Mouse (Mus musculus) midbrain, postnatal 0 days (tissue): ENCODE data around the gene Exoc4. TPM values are rescaled to one million over a fixed set of nuclear protein-coding genes. Genes with fewer than 3 reads are reported as not detected.

Source experiments
- ATAC-seq: fragments of 200-750 bp; cut with Nextera tagmentation; 2 replicates; pipeline ENCODE4 v1.8.0; 2017; ENCODE audit warnings: moderate number of reproducible peaks, mild to moderate bottlenecking, moderate TSS enrichment, moderate library complexity; ENCODE audit not compliant: low FRiP score
- DNase-seq: peaks from one replicate; pipeline ENCODE4 v3.0.0-alpha.2; 2015; ENCODE audit warnings: low spot score
- H3K27ac ChIP-seq: fragments of 300-500 bp; sonication (generic); 2 replicates; pipeline ENCODE4 v1.5.1; 2014; ENCODE audit warnings: low read depth, mild to moderate bottlenecking, low read length, mixed read lengths
- H3K27me3 ChIP-seq: fragments of 300-500 bp; sonication (generic); 2 replicates; pipeline ENCODE4 v1.6.1; 2014; ENCODE audit warnings: low read length, control low read depth, mixed read lengths; ENCODE audit not compliant: insufficient read depth
- H3K36me3 ChIP-seq: fragments of 300-500 bp; sonication (generic); 2 replicates; pipeline ENCODE4 v1.6.1; 2014; ENCODE audit warnings: low read length, control low read depth, mixed read lengths; ENCODE audit not compliant: insufficient read depth
- H3K4me1 ChIP-seq: fragments of 300-500 bp; sonication (generic); 2 replicates; pipeline ENCODE4 v1.6.1; 2014; ENCODE audit warnings: mild to moderate bottlenecking, control low read depth, antibody characterized with exemption, low read length, mixed read lengths; ENCODE audit not compliant: insufficient read depth
- H3K4me2 ChIP-seq: fragments of 300-500 bp; sonication (generic); 2 replicates; pipeline ENCODE4 v1.6.1; 2014; ENCODE audit warnings: low read depth, mild to moderate bottlenecking, low read length, mixed read lengths; ENCODE audit not compliant: poor library complexity, severe bottlenecking
- H3K4me3 ChIP-seq: fragments of 300-500 bp; sonication (generic); 2 replicates; pipeline ENCODE4 v1.5.1; 2014; ENCODE audit warnings: low read depth, mild to moderate bottlenecking, low read length, moderate library complexity
- H3K9ac ChIP-seq: fragments of 300-500 bp; sonication (generic); replicated peaks from 2 replicates; pipeline ENCODE4 v1.6.1; 2014; ENCODE audit warnings: mild to moderate bottlenecking, low read length, moderate library complexity, mixed read lengths; ENCODE audit not compliant: poor library complexity, severe bottlenecking
- H3K9me3 ChIP-seq: fragments of 300-500 bp; sonication (generic); 2 replicates; pipeline ENCODE4 v1.6.1; 2016; ENCODE audit warnings: low read length, control low read depth
- CTCF ChIP-seq: IDR thresholded peaks from 2 replicates; pipeline ENCODE4 v1.5.1; 2016; ENCODE audit warnings: antibody characterized with exemption, mild to moderate bottlenecking
- WGBS: fragments of 180-500 bp; shearing (Covaris S2); extraction: QIAGEN DNeasy Blood & Tissue Kit; methylation state at CpG from one replicate; pipeline ENCODE4 v1.1.7; 2014; 5-methylcytosine and 5-hydroxymethylcytosine counted together
- polyA plus RNA-seq: library from polyadenylated mRNA; unstranded; fragments of >200 nt; fragmentation: Nextera tagmentation; extraction: Ambion mirVana; gene quantifications from 2 replicates; pipeline ENCODE4 v1.2.1, GENCODE M21; 2015
- total RNA-seq: library from RNA; depleted of rRNA; stranded (reverse); fragments of >200 nt; gene quantifications from 2 replicates; pipeline ENCODE4 v1.2.3, GENCODE M21; 2014

Exoc4 gene
- total and polyA plus RNA-seq, 2 experiments from 2014 or later: 29.5 to 72.5 TPM

- no peaks in the 10 kb centered on the region for H3K36me3 ChIP-seq
- 93% methylated on average over 2 of the region's 2 CpGs for WGBS
- H3K9ac ChIP-seq: no peak overlapping the region
- TF ChIP-seq CTCF: peak; percentile 36
- H3K4me3 ChIP-seq: no peak overlapping the region
- H3K27ac ChIP-seq: no peak overlapping the region
- DNase-seq (no peak), ATAC-seq (no peak)
- no peaks in the 10 kb centered on the region for H3K9me3 ChIP-seq
- no peaks in the 10 kb centered on the region for H3K27me3 ChIP-seq
- 0 out of 2 replicates have a peak, but pooled peaks cover 3% of the 10 kb centered on the region for H3K4me1 ChIP-seq
- no peak overlapping the region for H3K4me2 ChIP-seq
These were observed 701.2 kb downstream of the Exoc4 start for GRCm38 (mm10) chr6:33950113-33950512.

GRCm38 (mm10) chr6:33955469-33955868, 706.6 kb downstream of the Exoc4 start:
- no peak for TF ChIP-seq CTCF
- Histone ChIP-seq H3K27me3 (no peaks in the 10 kb centered on the region), H3K27ac (no peak overlapping the region), H3K4me1 (peaks cover 4% of the 10 kb centered on the region; the same call in 1 of the 2 replicates), H3K36me3 (no peaks in the 10 kb centered on the region), H3K4me3 (no peak overlapping the region), H3K9me3 (no peaks in the 10 kb centered on the region), H3K9ac (no peak overlapping the region), H3K4me2 (no peak overlapping the region)
- peak; percentile 38; the same call in 1 of the 2 replicates for ATAC-seq
- 62% methylated on average over 7 of the region's 7 CpGs for WGBS
- DNase-seq: peak; percentile 21

GRCm38 (mm10) chr6:33958281-33958680, 709.4 kb downstream of the Exoc4 start:
- no peak for DNase-seq
- Histone ChIP-seq H3K9ac (no peak overlapping the region), H3K27ac (no peak overlapping the region), H3K4me1 (peaks cover 7% of the 10 kb centered on the region), H3K4me3 (no peak overlapping the region), H3K36me3 (no peaks in the 10 kb centered on the region), H3K9me3 (no peaks in the 10 kb centered on the region), H3K4me2 (no peak overlapping the region), H3K27me3 (no peaks in the 10 kb centered on the region)
- no peak for ATAC-seq
- 74% methylated on average over 3 of the region's 3 CpGs for WGBS
- no peak for TF ChIP-seq CTCF

- no peak overlapping the region for H3K4me2 ChIP-seq
- ATAC-seq: no peak
These were observed 711.9 kb downstream of the Exoc4 start for GRCm38 (mm10) chr6:33960766-33961165.

GRCm38 (mm10) chr6:33963092-33963491, 714.2 kb downstream of the Exoc4 start:
- Histone ChIP-seq H3K9ac (no peak overlapping the region), H3K4me3 (no peak overlapping the region), H3K27ac (no peak overlapping the region), H3K4me1 (peaks cover 2% of the 10 kb centered on the region; the same call in 1 of the 2 replicates), H3K4me2 (no peak overlapping the region), H3K36me3 (no peaks in the 10 kb centered on the region), H3K9me3 (no peaks in the 10 kb centered on the region), H3K27me3 (no peaks in the 10 kb centered on the region)
- TF ChIP-seq CTCF: no peak
- 49% methylated on average over 2 of the region's 2 CpGs for WGBS
- no peak for ATAC-seq
- DNase-seq: no peak

More at GRCm38 (mm10) chr6:33960766-33961165, 711.9 kb downstream of the Exoc4 start:
- no peak for TF ChIP-seq CTCF
- H3K9me3 ChIP-seq: no peaks in the 10 kb centered on the region
- H3K4me3 ChIP-seq: no peak overlapping the region
- no peaks in the 10 kb centered on the region for H3K27me3 ChIP-seq
- peaks cover 5% of the 10 kb centered on the region for H3K4me1 ChIP-seq
- no peak for DNase-seq
- no peak overlapping the region for H3K27ac ChIP-seq
- 84% methylated on average over 2 of the region's 2 CpGs for WGBS
- H3K9ac ChIP-seq: no peak overlapping the region
- no peaks in the 10 kb centered on the region for H3K36me3 ChIP-seq

GRCm38 (mm10) chr6:33965571-33965970, 716.7 kb downstream of the Exoc4 start:
- TF ChIP-seq CTCF: no peak
- no peak overlapping the region for H3K4me3 ChIP-seq
- H3K27ac ChIP-seq: no peak overlapping the region
- no peak overlapping the region for H3K4me2 ChIP-seq
- no peak overlapping the region for H3K9ac ChIP-seq
- no peak for ATAC-seq
- H3K9me3 ChIP-seq: no peaks in the 10 kb centered on the region
- no peaks in the 10 kb centered on the region for H3K27me3 ChIP-seq
- H3K36me3 ChIP-seq: no peaks in the 10 kb centered on the region
- WGBS: 48% methylated on average over 2 of the region's 2 CpGs
- H3K4me1 ChIP-seq: peaks cover 2% of the 10 kb centered on the region; the same call in 1 of the 2 replicates
- DNase-seq: no peak
